Mouse (Mus musculus) hindbrain, embryonic 12.5 days (tissue): ENCODE data around the gene Dtx4. TPM values are rescaled to one million over a fixed set of nuclear protein-coding genes. Genes with fewer than 3 reads are reported as not detected.

Source experiments
- ATAC-seq: fragments of 200-750 bp; cut with Nextera tagmentation; 2 replicates; pipeline ENCODE4 v1.8.0; 2017; ENCODE audit warnings: moderate TSS enrichment; ENCODE audit not compliant: low FRiP score
- H3K27ac ChIP-seq: fragments of 300-500 bp; sonication (generic); 2 replicates; pipeline ENCODE4 v1.5.1; 2016; ENCODE audit warnings: mild to moderate bottlenecking
- H3K27me3 ChIP-seq: fragments of 300-500 bp; sonication (generic); 2 replicates; pipeline ENCODE4 v1.6.1; 2016; ENCODE audit warnings: mild to moderate bottlenecking
- H3K36me3 ChIP-seq: fragments of 300-500 bp; sonication (generic); 2 replicates; pipeline ENCODE4 v1.6.1; 2016; ENCODE audit warnings: mild to moderate bottlenecking
- H3K4me1 ChIP-seq: fragments of 300-500 bp; sonication (generic); 2 replicates; pipeline ENCODE4 v1.6.1; 2016
- H3K4me2 ChIP-seq: fragments of 300-500 bp; sonication (generic); replicated peaks from 2 replicates; pipeline ENCODE4 v1.6.1; 2016; ENCODE audit warnings: mild to moderate bottlenecking
- H3K4me3 ChIP-seq: fragments of 300-500 bp; sonication (generic); 2 replicates; pipeline ENCODE4 v1.5.1; 2016; ENCODE audit warnings: mild to moderate bottlenecking
- H3K9ac ChIP-seq: fragments of 300-500 bp; sonication (generic); 2 replicates; pipeline ENCODE4 v1.6.1; 2016; ENCODE audit warnings: mild to moderate bottlenecking, moderate library complexity
- H3K9me3 ChIP-seq: fragments of 300-500 bp; sonication (generic); replicated peaks from 2 replicates; pipeline ENCODE4 v1.6.1; 2016; ENCODE audit warnings: mild to moderate bottlenecking
- WGBS: fragments of 180-500 bp; shearing (Covaris S2); methylation state at CpG from one replicate; pipeline ENCODE4 v1.1.7; 2016; 5-methylcytosine and 5-hydroxymethylcytosine counted together
- polyA plus RNA-seq: library from polyadenylated mRNA; unstranded; fragments of >200 nt; fragmentation: Nextera tagmentation; extraction: Ambion mirVana; gene quantifications from 2 replicates; pipeline ENCODE4 v1.2.1, GENCODE M21; 2016

Gene Dtx4
- polyA plus RNA-seq, 1 experiment from 2014 or later, result 58.6 TPM

DNA sequence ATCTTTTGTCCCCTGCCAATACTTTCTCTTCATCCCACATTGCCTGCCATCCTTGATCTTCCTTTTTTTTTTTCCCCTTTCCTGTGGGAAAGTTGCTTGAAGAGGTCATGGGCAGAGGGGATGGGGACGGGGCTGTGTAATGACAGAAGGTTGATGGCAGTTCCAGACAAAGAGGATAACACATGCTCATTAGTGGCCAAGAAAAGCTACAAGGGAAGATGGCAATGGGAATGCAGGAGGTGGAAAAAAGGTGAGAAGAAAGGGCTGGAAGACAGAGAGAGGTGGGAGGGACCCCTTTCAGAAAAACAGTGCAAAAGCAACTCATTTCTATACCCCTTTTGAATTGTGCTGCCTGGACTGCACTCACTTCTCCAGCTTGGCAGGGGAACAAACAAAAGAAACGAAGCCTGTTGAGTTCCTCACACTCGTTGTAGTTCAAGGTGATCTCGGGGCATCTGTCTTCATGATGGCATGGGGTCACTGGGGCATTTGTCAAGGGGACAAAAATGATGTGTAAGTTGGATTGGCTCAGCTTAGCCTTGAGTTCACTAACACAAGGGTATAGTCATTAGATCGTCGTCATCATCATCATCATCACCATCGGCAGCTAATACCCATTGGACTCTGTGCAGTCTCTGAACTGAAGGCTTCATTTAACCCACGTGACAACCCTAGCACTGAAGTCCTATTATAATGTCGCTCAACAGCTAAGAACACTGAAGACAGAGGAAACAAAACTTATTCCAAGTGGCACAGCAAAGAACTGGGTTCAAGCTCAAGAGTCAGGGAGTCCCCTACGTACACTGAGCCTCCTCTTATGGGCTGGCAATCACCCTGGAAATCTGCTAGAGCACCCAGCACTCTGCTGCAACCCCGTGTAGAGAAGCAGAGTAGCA is 11.3 kb downstream of the Dtx4 start:
- peaks cover 36% of the 10 kb centered on the region for H3K36me3 ChIP-seq
- peak; percentile 49 for ATAC-seq

DNA sequence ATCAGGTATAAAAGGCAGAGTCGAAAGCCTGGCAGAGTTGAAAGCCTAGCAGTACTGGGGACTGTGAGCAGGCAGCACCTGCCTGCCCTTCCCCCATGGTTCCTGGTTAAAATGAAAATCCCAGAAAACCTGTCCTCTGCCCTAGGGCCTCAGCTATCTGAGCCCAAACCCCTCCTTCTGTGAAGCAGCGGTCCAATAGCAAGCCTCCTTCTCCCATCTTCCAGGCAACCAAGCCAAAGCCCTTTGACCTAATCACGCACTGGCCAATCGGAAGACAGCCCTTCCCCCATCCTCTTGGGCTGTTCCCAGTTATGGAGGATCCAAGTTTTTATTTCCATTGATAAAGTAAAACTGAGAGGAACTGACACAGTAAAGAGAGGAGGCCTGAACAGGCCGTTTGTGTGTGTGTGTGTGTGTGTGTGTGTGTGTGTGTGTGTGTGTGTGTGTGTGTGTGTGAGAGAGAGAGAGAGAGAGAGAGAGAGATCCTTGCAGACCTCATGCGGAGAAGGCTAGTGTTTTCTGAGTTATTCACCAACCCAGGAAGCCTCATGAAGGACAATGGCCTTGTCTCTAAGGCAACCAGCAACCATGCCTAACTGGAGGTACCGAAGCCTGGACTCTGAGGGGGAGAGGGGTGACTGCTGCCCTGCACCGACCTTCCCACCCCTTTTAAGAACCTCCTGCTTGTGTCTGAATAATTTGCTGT is 12.1 kb downstream of the Dtx4 start:
- WGBS, result 14% methylated on average over 8 of the region's 8 CpGs
- H3K9ac ChIP-seq, result no peak overlapping the region; the same call in 1 of the 2 replicates
- peak overlapping the region; percentile 32 for H3K4me2 ChIP-seq
- H3K36me3 ChIP-seq, result peaks cover 43% of the 10 kb centered on the region
- peak; percentile 86 for ATAC-seq
- no peaks in the 10 kb centered on the region for H3K27me3 ChIP-seq
- no peak overlapping the region for H3K4me3 ChIP-seq
- H3K4me1 ChIP-seq, result peaks cover 71% of the 10 kb centered on the region
- H3K27ac ChIP-seq, result peak overlapping the region; percentile 89
- no peaks in the 10 kb centered on the region; the same call in 1 of the 2 replicates for H3K9me3 ChIP-seq

More for the DNA sequence above, 11.3 kb downstream of the Dtx4 start:
- H3K9me3 ChIP-seq, result no peaks in the 10 kb centered on the region; the same call in 1 of the 2 replicates
- H3K4me3 ChIP-seq, result no peak overlapping the region
- no peaks in the 10 kb centered on the region for H3K27me3 ChIP-seq
- 32% methylated on average over 11 of the region's 11 CpGs for WGBS
- H3K9ac ChIP-seq, result peak overlapping the region; percentile 32; the same call in 1 of the 2 replicates
- H3K27ac ChIP-seq, result peak overlapping the region; percentile 89
- H3K4me2 ChIP-seq, result peak overlapping the region; percentile 32
- peaks cover 79% of the 10 kb centered on the region for H3K4me1 ChIP-seq

DNA sequence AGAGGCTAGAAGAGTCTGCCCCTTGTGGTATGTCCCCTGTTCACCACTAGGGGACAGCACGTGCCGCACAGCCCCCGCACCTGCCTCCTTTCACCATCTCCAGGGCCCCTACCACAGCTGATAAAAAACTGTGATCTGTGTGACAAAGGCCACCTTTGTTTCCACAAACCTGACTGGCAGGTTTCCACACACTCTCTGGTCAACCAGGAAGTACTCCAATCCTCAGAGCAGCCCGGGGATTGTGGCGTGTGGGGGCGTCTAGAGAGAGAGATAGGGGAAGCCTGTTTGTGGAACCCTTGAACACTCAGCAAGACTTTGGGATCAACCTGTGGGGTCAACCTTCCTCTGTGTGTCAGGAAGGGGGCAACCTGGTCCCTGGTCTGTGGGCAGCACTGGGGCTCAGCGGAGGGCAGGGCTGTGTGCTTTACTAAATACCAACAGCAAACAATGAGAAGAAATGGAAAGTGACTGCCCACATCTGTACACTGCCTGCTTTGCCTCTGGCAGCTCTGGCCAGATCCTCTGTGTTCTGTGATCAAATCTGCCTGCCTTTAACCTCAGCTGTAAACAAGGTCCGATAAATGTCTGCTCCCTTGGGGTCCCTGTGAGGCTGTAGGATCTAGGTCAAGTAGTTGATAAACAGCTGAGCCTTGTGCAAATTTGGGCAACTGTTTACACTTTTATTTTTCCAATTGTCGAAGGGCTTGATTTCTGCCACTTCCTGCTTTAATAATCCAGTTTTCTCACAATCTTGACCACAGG is 12.9 kb downstream of the Dtx4 start:
- H3K27ac ChIP-seq, result peak overlapping the region; percentile 89
- H3K9me3 ChIP-seq, result no peaks in the 10 kb centered on the region; the same call in 1 of the 2 replicates
- 14% methylated on average over 9 of the region's 9 CpGs for WGBS
- H3K9ac ChIP-seq, result peak overlapping the region; percentile 23; the same call in 1 of the 2 replicates
- H3K36me3 ChIP-seq, result peaks cover 50% of the 10 kb centered on the region
- no peak overlapping the region for H3K4me3 ChIP-seq
- ATAC-seq, result peak; percentile 17
- H3K4me1 ChIP-seq, result peaks cover 63% of the 10 kb centered on the region
- H3K4me2 ChIP-seq, result peak overlapping the region; percentile 32
- H3K27me3 ChIP-seq, result no peaks in the 10 kb centered on the region

DNA sequence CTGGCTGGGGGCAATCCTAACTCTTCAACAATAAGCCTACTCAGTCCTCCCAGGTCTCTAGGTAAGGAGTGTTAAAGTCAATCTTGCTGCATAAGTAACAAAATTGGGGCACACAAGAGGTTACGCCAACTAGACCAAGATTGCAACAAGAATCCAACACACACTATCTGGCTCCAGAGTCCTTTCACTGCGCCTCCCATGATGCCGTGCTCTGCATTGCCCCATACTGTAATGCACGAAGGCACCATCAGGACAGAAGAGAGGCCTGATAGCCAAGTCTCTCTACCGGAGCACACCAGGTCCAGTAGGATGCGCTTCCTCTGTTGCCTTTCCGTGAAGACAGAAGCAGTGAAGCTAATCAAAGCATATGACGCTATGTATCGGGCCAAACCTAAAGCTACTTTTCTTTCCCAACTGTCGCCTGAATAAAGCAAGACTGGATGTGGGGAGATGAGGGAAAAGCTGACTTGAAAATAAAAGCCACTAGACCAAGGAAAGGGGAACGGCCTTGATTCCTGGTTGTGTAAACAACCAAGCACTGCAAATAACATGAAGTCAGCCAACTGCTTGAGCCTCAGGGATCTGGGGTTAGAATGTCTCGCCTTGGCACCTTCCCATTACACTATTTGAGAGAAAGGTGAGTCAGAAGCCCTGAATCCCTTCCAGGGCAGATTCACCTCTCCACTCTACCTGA is 13.6 kb downstream of the Dtx4 start:
- no peak overlapping the region for H3K9ac ChIP-seq
- ATAC-seq, result no peak
- WGBS, result 83% methylated on average over 12 of the region's 12 CpGs

GRCm38 (mm10) chr19:12486875-12487274 is 14.4 kb downstream of the Dtx4 start:
- H3K4me2 ChIP-seq, result no peak overlapping the region
- 73% methylated on average over 6 of the region's 6 CpGs for whole genome bisulfite sequencing
- ATAC-seq, result no peak
- no peak overlapping the region for H3K9ac ChIP-seq
- H3K36me3 ChIP-seq, result peaks cover 57% of the 10 kb centered on the region
- H3K27me3 ChIP-seq, result no peaks in the 10 kb centered on the region
- H3K27ac ChIP-seq, result 0 out of 2 replicates have a peak overlapping the region, but pooled peaks have one; percentile 31
- no peak overlapping the region for H3K4me3 ChIP-seq
- H3K9me3 ChIP-seq, result no peaks in the 10 kb centered on the region; the same call in 1 of the 2 replicates
- peaks cover 51% of the 10 kb centered on the region for H3K4me1 ChIP-seq

More for the DNA sequence above, 13.6 kb downstream of the Dtx4 start:
- Histone ChIP-seq H3K4me3 (no peak overlapping the region), H3K27me3 (no peaks in the 10 kb centered on the region), H3K9me3 (no peaks in the 10 kb centered on the region; the same call in 1 of the 2 replicates), H3K36me3 (peaks cover 58% of the 10 kb centered on the region), H3K27ac (peak overlapping the region; percentile 89), H3K4me2 (no peak overlapping the region), H3K4me1 (peaks cover 59% of the 10 kb centered on the region)

DNA sequence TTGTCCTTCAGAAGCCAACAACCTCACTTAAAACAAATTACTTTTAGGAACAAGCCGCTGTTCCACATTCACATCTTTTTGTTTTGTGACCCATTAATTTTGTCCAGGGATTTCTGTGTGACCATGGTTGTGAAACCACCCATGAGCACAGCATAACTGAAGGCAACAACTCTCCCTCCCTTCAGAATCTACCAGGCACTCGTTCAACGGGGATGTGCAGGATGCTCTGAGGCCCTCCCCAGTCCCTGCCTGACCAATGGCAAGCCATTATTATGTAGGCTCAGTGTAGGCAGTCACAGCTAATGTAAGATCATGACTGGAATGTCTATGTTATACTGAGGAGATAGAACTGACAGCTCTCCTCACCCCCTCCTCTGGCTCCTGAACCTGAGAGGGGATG is 15.6 kb downstream of the Dtx4 start:
- H3K4me3 ChIP-seq, result no peak overlapping the region
- H3K27me3 ChIP-seq, result no peaks in the 10 kb centered on the region
- H3K9me3 ChIP-seq, result no peaks in the 10 kb centered on the region; the same call in 1 of the 2 replicates
- no peak overlapping the region for H3K27ac ChIP-seq
- peaks cover 38% of the 10 kb centered on the region for H3K4me1 ChIP-seq
- no peak overlapping the region for H3K9ac ChIP-seq
- 61% methylated on average over 3 of the region's 3 CpGs for WGBS
- peaks cover 57% of the 10 kb centered on the region for H3K36me3 ChIP-seq
- no peak for ATAC-seq
- H3K4me2 ChIP-seq, result no peak overlapping the region

DNA sequence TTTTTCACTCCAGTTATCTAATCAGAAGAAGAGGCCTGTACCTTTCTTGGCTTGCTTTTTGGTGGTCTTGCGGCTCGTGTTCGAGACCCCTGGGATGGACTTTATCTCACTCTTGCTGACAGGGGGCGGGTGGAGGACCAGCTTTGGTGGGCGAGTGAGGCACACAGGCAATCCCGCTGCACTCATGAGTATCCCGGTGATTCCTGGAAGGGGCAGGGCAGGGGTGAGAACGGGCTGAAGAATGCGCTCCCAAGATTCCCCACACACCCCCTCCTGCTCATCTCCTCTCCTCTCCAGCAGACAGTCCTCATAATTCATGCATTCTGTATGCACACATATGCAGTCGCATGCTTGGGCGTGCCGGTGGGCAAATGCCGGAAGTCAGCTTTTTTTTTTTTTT is 16.0 kb downstream of the Dtx4 start:
- H3K36me3 ChIP-seq, result peaks cover 58% of the 10 kb centered on the region

DNA sequence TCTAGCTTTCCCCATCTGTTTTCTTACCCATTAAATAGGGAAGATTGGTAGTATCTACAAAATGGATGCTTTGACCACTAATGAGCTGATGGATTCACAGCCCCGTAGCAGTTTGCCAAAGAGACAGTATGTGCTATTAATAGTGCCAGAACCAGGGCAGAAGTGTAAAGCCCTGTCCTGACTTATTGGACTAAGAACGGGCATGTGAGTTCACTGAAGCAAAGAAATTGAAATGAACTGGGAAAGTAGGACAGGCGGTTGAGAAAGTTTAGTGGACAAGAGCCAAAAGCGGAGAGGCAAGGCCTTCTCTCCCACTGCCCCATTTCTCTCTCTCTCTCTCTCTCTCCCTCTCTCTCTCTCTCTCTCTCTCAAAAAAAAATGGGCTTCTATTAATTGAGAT is 17.0 kb downstream of the Dtx4 start:
- H3K27me3 ChIP-seq, result no peaks in the 10 kb centered on the region
- no peak for ATAC-seq
- H3K4me1 ChIP-seq, result peaks cover 24% of the 10 kb centered on the region
- H3K27ac ChIP-seq, result no peak overlapping the region
- H3K4me2 ChIP-seq, result no peak overlapping the region
- H3K36me3 ChIP-seq, result peaks cover 66% of the 10 kb centered on the region
- H3K9me3 ChIP-seq, result no peaks in the 10 kb centered on the region; the same call in 1 of the 2 replicates
- H3K4me3 ChIP-seq, result no peak overlapping the region
- H3K9ac ChIP-seq, result no peak overlapping the region
- WGBS, result 83% methylated on average over 4 of the region's 4 CpGs

More for the DNA sequence above, 16.0 kb downstream of the Dtx4 start:
- Histone ChIP-seq H3K9ac (no peak overlapping the region), H3K4me1 (peaks cover 34% of the 10 kb centered on the region), H3K9me3 (no peaks in the 10 kb centered on the region; the same call in 1 of the 2 replicates), H3K4me3 (no peak overlapping the region), H3K4me2 (no peak overlapping the region), H3K27me3 (no peaks in the 10 kb centered on the region), H3K27ac (no peak overlapping the region)
- no peak for ATAC-seq
- WGBS, result 74% methylated on average over 13 of the region's 13 CpGs

- WGBS, result 81% methylated on average over 4 of the region's 4 CpGs
Measured at GRCm38 (mm10) chr19:12483782-12484181, 17.5 kb downstream of the Dtx4 start.

DNA sequence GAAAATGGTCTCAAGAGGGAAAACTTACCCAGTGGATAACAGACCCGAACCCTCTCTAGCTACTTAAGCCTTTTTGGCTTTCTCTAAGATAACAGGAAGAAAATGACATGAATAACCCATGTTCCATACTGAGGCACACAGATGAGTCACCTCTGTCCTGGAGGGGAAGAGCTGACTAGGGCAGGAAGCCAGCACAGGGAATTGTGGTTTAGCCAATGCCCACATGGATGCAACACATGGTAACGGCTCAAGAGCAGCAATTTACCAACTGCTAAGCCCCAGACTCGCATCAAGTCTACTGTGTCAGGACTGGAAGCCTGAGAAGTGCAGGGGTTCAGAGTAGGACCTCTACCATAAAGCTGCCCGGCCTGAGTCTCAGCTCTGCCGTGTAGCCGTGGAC is 22.9 kb downstream of the Dtx4 start:
- H3K4me3 ChIP-seq, result no peak overlapping the region
- no peaks in the 10 kb centered on the region for H3K4me1 ChIP-seq
- no peak for ATAC-seq
- WGBS, result 86% methylated on average over 6 of the region's 6 CpGs
- no peak overlapping the region for H3K9ac ChIP-seq
- H3K9me3 ChIP-seq, result no peaks in the 10 kb centered on the region
- no peak overlapping the region for H3K27ac ChIP-seq
- H3K27me3 ChIP-seq, result no peaks in the 10 kb centered on the region
- peaks cover 69% of the 10 kb centered on the region for H3K36me3 ChIP-seq
- no peak overlapping the region for H3K4me2 ChIP-seq

More at GRCm38 (mm10) chr19:12483782-12484181, 17.5 kb downstream of the Dtx4 start:
- Histone ChIP-seq H3K9me3 (no peaks in the 10 kb centered on the region; the same call in 1 of the 2 replicates), H3K36me3 (peaks cover 70% of the 10 kb centered on the region), H3K4me2 (no peak overlapping the region), H3K4me1 (peaks cover 20% of the 10 kb centered on the region), H3K9ac (no peak overlapping the region), H3K4me3 (no peak overlapping the region), H3K27me3 (no peaks in the 10 kb centered on the region), H3K27ac (no peak overlapping the region)
- ATAC-seq, result no peak

DNA sequence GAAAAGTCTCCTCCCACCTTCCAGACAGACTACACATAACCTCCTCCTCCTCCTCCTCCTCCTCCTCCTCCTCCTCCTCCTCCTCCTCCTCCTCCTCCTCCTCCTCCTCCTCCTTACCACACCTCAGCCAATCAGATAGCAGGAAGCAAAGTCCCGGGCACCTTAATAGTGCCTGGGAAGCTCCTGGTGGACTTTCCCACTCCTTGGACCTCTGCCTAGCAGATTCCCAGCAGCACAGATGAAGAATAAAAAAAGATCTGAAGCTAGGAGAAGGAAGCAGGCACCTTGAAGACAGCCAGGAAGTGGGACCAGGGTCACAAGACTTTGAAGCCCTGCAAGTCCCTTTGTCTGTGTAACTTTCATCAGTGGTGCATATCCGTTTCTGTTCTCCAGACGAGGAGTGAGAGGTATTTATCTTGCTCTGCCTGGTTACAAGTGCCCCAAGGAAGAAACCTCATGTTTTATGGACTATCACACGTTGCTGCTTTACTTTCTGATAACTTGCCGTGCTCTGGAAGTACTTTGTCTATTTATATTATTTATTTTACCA is 24.5 kb downstream of the Dtx4 start:
- WGBS, result 71% methylated on average over 5 of the region's 5 CpGs
- Histone ChIP-seq H3K4me2 (no peak overlapping the region), H3K36me3 (peaks cover 67% of the 10 kb centered on the region), H3K9me3 (no peaks in the 10 kb centered on the region), H3K27me3 (no peaks in the 10 kb centered on the region), H3K9ac (no peak overlapping the region), H3K27ac (no peak overlapping the region), H3K4me1 (no peaks in the 10 kb centered on the region), H3K4me3 (no peak overlapping the region)
- no peak for ATAC-seq
